17 mouse cellular contexts compared by ENCODE assay signal in the genomic region with DNA sequence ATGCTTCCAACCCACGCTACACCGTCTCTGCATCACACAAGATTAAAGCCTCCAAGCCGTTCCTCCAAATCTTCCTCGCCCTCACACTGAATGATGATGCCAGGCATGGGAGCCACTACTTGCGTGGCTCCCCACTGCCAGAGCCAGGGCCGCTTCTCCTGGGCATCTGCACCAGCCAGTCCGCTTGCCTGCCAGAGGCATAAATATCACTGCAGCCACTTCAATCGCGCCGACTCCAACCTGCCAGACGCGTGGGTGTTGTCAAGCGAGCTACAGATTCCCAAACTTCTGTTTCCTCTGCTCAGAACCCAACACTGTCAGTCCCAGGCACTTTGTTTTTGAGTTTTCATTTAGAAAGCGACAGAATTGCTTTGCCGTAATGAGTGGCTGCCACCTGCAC.
DNase-seq lines count a peak whose midpoint lies in the region; ATAC-seq and TF ChIP-seq lines count a peak whose summit lies in the region.
"Had no signal": no experiment of that assay in that cellular context is flagged by ENCODE, and none has a peak within 500 bp of the region (broad histone marks: within the 10 kb centered on the region; RNA-seq: fewer than 3 reads in every experiment).

No protein-coding gene starts in this region.

- TF ChIP-seq CTCF in hindbrain, postnatal 0 days (IDR thresholded peaks at IDR 0.05; ENCODE audit: low read depth) = no peak

- no peak overlapping the region for H3K4me3 ChIP-seq in midbrain, embryonic 13.5 days (replicated peaks)
- H3K4me3 ChIP-seq in embryonic facial prominence, embryonic 10.5 days = no peak overlapping the region
- H3K4me3 ChIP-seq in hindbrain, postnatal 0 days (ENCODE audit: low read length) = no peak overlapping the region
- H3K4me3 ChIP-seq: embryonic facial prominence, embryonic 12.5 days; forebrain, embryonic 13.5 days; liver, embryonic 15.5 days; myocyte had no signal

- no peaks in the 10 kb centered on the region for H3K36me3 ChIP-seq in midbrain, embryonic 13.5 days
- no peaks in the 10 kb centered on the region for H3K36me3 ChIP-seq in embryonic facial prominence, embryonic 10.5 days (replicated peaks)
- H3K36me3 ChIP-seq in hindbrain, postnatal 0 days (ENCODE audit: insufficient read depth, low read length) = no peaks in the 10 kb centered on the region
- H3K36me3 ChIP-seq: embryonic facial prominence, embryonic 12.5 days; liver, embryonic 15.5 days had no signal

- WGBS in midbrain, embryonic 13.5 days = 93% methylated on average over 15 of the region's 15 CpGs
- 90% methylated on average over 15 of the region's 15 CpGs for WGBS in embryonic facial prominence, embryonic 10.5 days
- WGBS in hindbrain, postnatal 0 days = 93% methylated on average over 15 of the region's 15 CpGs

- H3K9me3 ChIP-seq in midbrain, embryonic 13.5 days = no peaks in the 10 kb centered on the region; the same call in 1 of the 2 replicates
- H3K9me3 ChIP-seq in embryonic facial prominence, embryonic 10.5 days = no peaks in the 10 kb centered on the region
- no peaks in the 10 kb centered on the region for H3K9me3 ChIP-seq in hindbrain, postnatal 0 days (ENCODE audit: low read length)
- H3K9me3 ChIP-seq: embryonic facial prominence, embryonic 12.5 days; forebrain, embryonic 13.5 days; liver, embryonic 15.5 days had no signal

- ATAC-seq in midbrain, embryonic 13.5 days = no peak
- ATAC-seq in erythroblast, adult 5-6 weeks (replicated peaks; ENCODE audit: low FRiP score, poor library complexity, severe bottlenecking) = no peak
- ATAC-seq in hindbrain, postnatal 0 days = no peak
- ATAC-seq: forebrain, embryonic 13.5 days had no signal

- no peaks in the 10 kb centered on the region for H3K27me3 ChIP-seq in midbrain, embryonic 13.5 days
- H3K27me3 ChIP-seq in embryonic facial prominence, embryonic 10.5 days (replicated peaks; ENCODE audit: low read depth, poor library complexity, severe bottlenecking) = no peaks in the 10 kb centered on the region
- H3K27me3 ChIP-seq in hindbrain, postnatal 0 days (ENCODE audit: insufficient read depth, low read length) = no peaks in the 10 kb centered on the region
- H3K27me3 ChIP-seq: embryonic facial prominence, embryonic 12.5 days; forebrain, embryonic 13.5 days; liver, embryonic 15.5 days had no signal

- no peak overlapping the region for H3K27ac ChIP-seq in midbrain, embryonic 13.5 days
- no peak overlapping the region for H3K27ac ChIP-seq in embryonic facial prominence, embryonic 10.5 days (replicated peaks)
- no peak overlapping the region for H3K27ac ChIP-seq in hindbrain, postnatal 0 days
- H3K27ac ChIP-seq: embryonic facial prominence, embryonic 12.5 days; forebrain, embryonic 13.5 days; liver, embryonic 15.5 days had no signal

- intact Hi-C loops in left cerebral cortex, postnatal 4 days (cut with DNase I) = no loop called here

- H3K4me2 ChIP-seq in midbrain, embryonic 13.5 days (replicated peaks) = no peak overlapping the region
- no peak overlapping the region for H3K4me2 ChIP-seq in hindbrain, postnatal 0 days (ENCODE audit: low read depth, low read length)
- H3K4me2 ChIP-seq: embryonic facial prominence, embryonic 12.5 days; forebrain, embryonic 13.5 days; liver, embryonic 15.5 days had no signal

- no peak overlapping the region for H3K9ac ChIP-seq in midbrain, embryonic 13.5 days (replicated peaks)
- H3K9ac ChIP-seq in hindbrain, postnatal 0 days (replicated peaks; ENCODE audit: low read length) = no peak overlapping the region
- H3K9ac ChIP-seq: embryonic facial prominence, embryonic 12.5 days; forebrain, embryonic 13.5 days; liver, embryonic 15.5 days had no signal

- no peaks in the 10 kb centered on the region for H3K4me1 ChIP-seq in midbrain, embryonic 13.5 days (replicated peaks)
- H3K4me1 ChIP-seq in embryonic facial prominence, embryonic 10.5 days = no peaks in the 10 kb centered on the region
- no peaks in the 10 kb centered on the region for H3K4me1 ChIP-seq in hindbrain, postnatal 0 days (ENCODE audit: insufficient read depth, low read length)
- H3K4me1 ChIP-seq: embryonic facial prominence, embryonic 12.5 days; forebrain, embryonic 13.5 days; liver, embryonic 15.5 days had no signal

- DNase-seq in left cerebral cortex, adult 11 months (ENCODE audit: low spot score) = peak; percentile 59
- no peak for DNase-seq in left cerebral cortex, postnatal 4 days
- DNase-seq in layer of hippocampus, postnatal 14 days (ENCODE audit: low spot score in 2 of 2) = peak; percentile 46 to 77
- DNase-seq in right cerebral cortex, adult 18-20 months = peak; percentile 91
- DNase-seq in embryonic facial prominence, embryonic 10.5 days (ENCODE audit: low spot score) = no peak
- DNase-seq in hindbrain, postnatal 0 days (ENCODE audit: low spot score) = no peak
- DNase-seq: cerebellum, postnatal 10 days; heart, adult 18-20 months; heart, postnatal 14 days; lung, postnatal 14 days; thymus, postnatal 4 days had no signal

Comparison
In these comparisons a context has a peak if more than half of its experiments do, and no peak if none do; other contexts are left out.
1. DNase-seq: peak in left cerebral cortex, adult 11 months (single experiment), layer of hippocampus, postnatal 14 days (2 of 2) and right cerebral cortex, adult 18-20 months (single experiment); none in left cerebral cortex, postnatal 4 days (single experiment), embryonic facial prominence, embryonic 10.5 days (single experiment) and hindbrain, postnatal 0 days (single experiment).